Mouse (Mus musculus) forebrain, embryonic 16.5 days (tissue): ENCODE results near the gene Wdr19. TPM values are rescaled to one million over a fixed set of nuclear protein-coding genes. Genes with fewer than 3 reads are reported as not detected.
A peak's percentile ranks its signal among the peaks of the same experiment; 100 is the strongest.

Experiments used
- ATAC-seq: fragments of 200-750 bp; cut with Nextera tagmentation; 2 replicates; pipeline ENCODE4 v1.8.0; 2017; ENCODE audit warnings: mild to moderate bottlenecking, moderate library complexity
- H3K27ac ChIP-seq: fragments of 300-500 bp; sonication (generic); 2 replicates; pipeline ENCODE4 v1.5.1; 2014; ENCODE audit warnings: low read length, control low read depth
- H3K27me3 ChIP-seq: fragments of 300-500 bp; sonication (generic); replicated peaks from 2 replicates; pipeline ENCODE4 v1.6.1; 2014; ENCODE audit warnings: low read length; ENCODE audit not compliant: control insufficient read depth, insufficient read depth
- H3K36me3 ChIP-seq: fragments of 300-500 bp; sonication (generic); 2 replicates; pipeline ENCODE4 v1.6.1; 2014; ENCODE audit not compliant: control insufficient read depth, insufficient read depth
- H3K4me1 ChIP-seq: fragments of 300-500 bp; sonication (generic); replicated peaks from 2 replicates; pipeline ENCODE4 v1.6.1; 2014; ENCODE audit warnings: low read length; ENCODE audit not compliant: control insufficient read depth, insufficient read depth
- H3K4me2 ChIP-seq: fragments of 300-500 bp; sonication (generic); 2 replicates; pipeline ENCODE4 v1.6.1; 2014; ENCODE audit warnings: mild to moderate bottlenecking, low read length, control low read depth
- H3K4me3 ChIP-seq: fragments of 300-500 bp; sonication (generic); replicated peaks from 2 replicates; pipeline ENCODE4 v1.5.1; 2014; ENCODE audit warnings: mild to moderate bottlenecking, low read length, control low read depth
- H3K9ac ChIP-seq: fragments of 300-500 bp; sonication (generic); replicated peaks from 2 replicates; pipeline ENCODE4 v1.6.1; 2014; ENCODE audit warnings: low read depth, low read length, control low read depth
- H3K9me3 ChIP-seq: fragments of 300-500 bp; sonication (generic); 2 replicates; pipeline ENCODE4 v1.6.1; 2016; ENCODE audit warnings: low read length; ENCODE audit not compliant: control insufficient read depth
- WGBS: fragments of 180-500 bp; shearing (Covaris S2); extraction: QIAGEN DNeasy Blood & Tissue Kit; methylation state at CpG from one replicate; pipeline ENCODE4 v1.1.7; 2014; 5-methylcytosine and 5-hydroxymethylcytosine counted together
- polyA plus RNA-seq: library from polyadenylated mRNA; unstranded; fragments of >200 nt; fragmentation: Nextera tagmentation; extraction: Ambion mirVana; gene quantifications from 2 replicates; pipeline ENCODE4 v1.2.1, GENCODE M21; 2015

The Wdr19 gene
- polyA plus RNA-seq, 1 experiment from 2014 or later, result 13.6 TPM

DNA sequence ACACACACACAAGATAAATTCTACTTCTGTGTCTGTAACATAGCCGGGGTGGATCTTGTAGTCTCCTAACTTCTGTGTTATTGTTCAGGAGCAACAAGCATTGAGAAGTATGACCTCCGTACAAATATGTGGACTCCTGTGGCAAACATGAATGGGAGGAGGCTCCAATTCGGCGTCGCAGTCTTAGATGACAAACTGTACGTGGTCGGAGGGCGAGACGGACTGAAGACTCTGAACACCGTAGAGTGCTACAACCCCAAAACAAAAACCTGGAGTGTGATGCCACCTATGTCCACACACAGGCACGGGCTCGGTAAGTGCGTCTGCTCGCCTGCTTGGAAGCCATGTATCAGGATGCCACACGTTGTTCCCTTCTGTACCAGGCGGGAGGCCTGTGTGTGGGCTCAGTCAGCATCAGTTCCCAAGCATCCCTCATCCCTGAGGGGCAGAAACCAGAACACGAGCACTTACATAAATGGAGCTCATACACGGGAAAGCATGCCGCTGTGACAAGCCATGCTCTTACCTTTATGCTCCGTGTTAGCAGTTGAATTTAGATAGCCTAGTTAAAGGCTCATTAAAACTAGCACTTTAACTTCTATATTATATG lies 40.7 kb upstream of the Wdr19 start:
- Histone ChIP-seq H3K4me1 (no peaks in the 10 kb centered on the region), H3K27me3 (no peaks in the 10 kb centered on the region), H3K4me2 (no peak overlapping the region), H3K36me3 (peaks cover 15% of the 10 kb centered on the region), H3K9ac (no peak overlapping the region), H3K27ac (no peak overlapping the region), H3K9me3 (no peaks in the 10 kb centered on the region), H3K4me3 (no peak overlapping the region)
- 87% methylated on average over 20 of the region's 20 CpGs for WGBS
- 0 out of 2 replicates have a peak, but pooled peaks have one; percentile 5 for ATAC-seq

GRCm38 (mm10) chr5:65163001-65163400 lies 36.5 kb upstream of the Wdr19 start:
- no peaks in the 10 kb centered on the region for H3K27me3 ChIP-seq
- H3K4me1 ChIP-seq, result no peaks in the 10 kb centered on the region
- H3K36me3 ChIP-seq, result peaks cover 22% of the 10 kb centered on the region
- no peak for ATAC-seq
- H3K27ac ChIP-seq, result no peak overlapping the region
- H3K9ac ChIP-seq, result no peak overlapping the region
- no peaks in the 10 kb centered on the region for H3K9me3 ChIP-seq
- 90% methylated on average over 5 of the region's 5 CpGs for WGBS
- no peak overlapping the region for H3K4me2 ChIP-seq
- no peak overlapping the region for H3K4me3 ChIP-seq

GRCm38 (mm10) chr5:65163489-65164092 lies 35.9 kb upstream of the Wdr19 start:
- 91% methylated on average over 17 of the region's 17 CpGs for WGBS
- H3K9me3 ChIP-seq, result no peaks in the 10 kb centered on the region
- no peak overlapping the region for H3K9ac ChIP-seq
- H3K36me3 ChIP-seq, result peaks cover 22% of the 10 kb centered on the region
- H3K4me1 ChIP-seq, result no peaks in the 10 kb centered on the region
- H3K27ac ChIP-seq, result no peak overlapping the region
- no peak for ATAC-seq
- no peak overlapping the region for H3K4me3 ChIP-seq
- H3K4me2 ChIP-seq, result no peak overlapping the region
- H3K27me3 ChIP-seq, result no peaks in the 10 kb centered on the region

DNA sequence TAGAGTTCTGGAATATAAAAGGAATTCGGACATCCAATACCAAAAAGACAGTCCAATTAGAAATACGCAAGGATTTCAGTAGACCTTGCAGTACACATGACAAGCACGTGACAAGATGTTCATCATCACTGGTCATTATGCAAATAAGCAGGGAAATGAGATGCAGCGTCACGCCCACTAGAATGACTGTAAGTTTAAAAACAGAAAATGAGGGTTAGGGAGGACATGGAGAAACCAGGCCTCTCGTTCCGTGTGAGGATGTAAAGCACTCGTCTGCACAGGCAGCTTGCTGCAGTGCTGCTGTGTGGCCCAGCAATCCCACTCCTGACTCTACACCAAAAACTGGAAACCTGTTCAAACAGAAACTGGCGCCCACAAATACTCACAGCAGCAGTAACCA lies 29.3 kb upstream of the Wdr19 start:
- WGBS, result 59% methylated on average over 9 of the region's 9 CpGs
- Histone ChIP-seq H3K4me2 (no peak overlapping the region), H3K9ac (no peak overlapping the region), H3K36me3 (peaks cover 5% of the 10 kb centered on the region; the same call in 1 of the 2 replicates), H3K4me3 (no peak overlapping the region), H3K4me1 (peaks cover 7% of the 10 kb centered on the region), H3K27me3 (no peaks in the 10 kb centered on the region), H3K9me3 (no peaks in the 10 kb centered on the region), H3K27ac (no peak overlapping the region)
- 0 out of 2 replicates have a peak, but pooled peaks have one; percentile 11 for ATAC-seq

DNA sequence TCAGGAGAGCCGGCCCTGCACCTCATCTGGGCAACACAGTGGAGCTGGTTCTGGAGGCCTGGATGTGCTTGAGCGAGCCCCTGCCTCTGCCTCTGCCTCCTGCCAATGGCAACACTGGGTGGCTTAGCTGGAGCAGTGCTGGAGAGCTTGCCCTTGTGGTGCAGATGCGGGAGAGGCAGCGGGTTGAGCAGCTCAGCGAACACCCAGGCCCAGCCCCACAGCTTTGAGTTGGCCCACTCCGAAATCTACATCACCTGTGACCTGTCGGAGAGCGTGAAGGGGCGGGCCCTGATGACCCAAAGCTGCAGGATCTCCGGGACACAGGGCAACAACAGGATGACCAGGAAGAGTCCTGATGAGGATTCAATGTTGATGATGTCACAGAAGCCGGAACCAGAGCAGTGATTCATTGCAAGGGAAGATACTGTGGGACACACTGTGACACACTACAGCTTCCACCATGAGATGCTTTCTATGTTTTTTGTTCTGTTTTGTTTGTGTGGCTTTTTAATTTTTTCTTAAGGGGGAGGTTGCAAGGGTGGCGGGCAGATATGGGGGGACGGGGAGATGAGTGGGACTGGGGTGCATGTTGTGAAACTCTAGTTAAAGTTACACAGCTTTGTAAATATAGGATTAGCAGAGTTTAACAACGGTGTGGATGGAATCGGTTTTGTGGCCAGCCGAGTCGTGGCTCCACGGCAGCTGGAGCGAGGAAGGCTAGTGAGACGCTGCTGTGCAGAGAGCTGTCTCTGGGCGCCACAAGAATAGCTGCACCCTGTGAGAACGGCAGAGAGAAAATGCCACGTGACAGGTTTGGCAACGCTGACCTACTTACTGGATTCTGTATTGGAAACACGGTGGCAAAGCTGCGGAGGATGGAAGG lies 24.2 kb upstream of the Wdr19 start:
- H3K27me3 ChIP-seq, result no peaks in the 10 kb centered on the region
- H3K4me3 ChIP-seq, result peak overlapping the region; percentile 28
- 53% methylated on average over 26 of the region's 26 CpGs for WGBS
- peak overlapping the region; percentile 48 for H3K9ac ChIP-seq
- H3K36me3 ChIP-seq, result no peaks in the 10 kb centered on the region
- H3K4me1 ChIP-seq, result peaks cover 19% of the 10 kb centered on the region
- peak overlapping the region; percentile 50; the same call in 1 of the 2 replicates for H3K27ac ChIP-seq
- H3K9me3 ChIP-seq, result no peaks in the 10 kb centered on the region
- peak overlapping the region; percentile 54 for H3K4me2 ChIP-seq
- ATAC-seq, result peak; percentile 88

DNA sequence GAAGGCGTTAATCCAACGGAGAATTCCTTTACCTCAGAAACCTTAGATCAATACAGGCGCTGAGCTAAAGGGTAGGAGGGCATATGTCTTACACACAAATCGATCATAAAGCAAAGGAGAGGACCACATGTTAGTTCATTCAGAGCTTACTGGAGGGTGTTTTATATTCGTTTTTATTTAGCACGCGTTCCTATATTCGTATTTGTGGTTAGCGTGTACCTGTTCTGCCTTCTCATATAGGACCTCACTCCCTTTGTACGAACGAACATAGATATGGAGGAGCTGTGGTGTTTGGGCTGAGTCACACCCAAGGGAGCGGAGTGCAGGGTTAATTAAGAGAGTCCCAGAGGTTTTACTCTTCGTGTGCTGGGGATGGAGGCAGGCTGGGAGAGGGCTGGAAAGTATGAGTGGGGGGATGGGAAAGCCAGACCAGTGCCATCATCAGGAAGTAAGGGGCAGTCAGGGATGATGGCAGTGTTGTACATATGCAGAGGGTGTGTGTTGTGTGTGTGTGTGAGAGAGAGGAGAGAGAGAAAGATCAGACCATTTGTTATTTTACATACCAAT lies 23.5 kb upstream of the Wdr19 start:
- Histone ChIP-seq H3K9me3 (no peaks in the 10 kb centered on the region), H3K36me3 (no peaks in the 10 kb centered on the region), H3K27ac (peak overlapping the region; percentile 50; the same call in 1 of the 2 replicates), H3K4me1 (peaks cover 18% of the 10 kb centered on the region), H3K4me2 (peak overlapping the region; percentile 54), H3K9ac (peak overlapping the region; percentile 48), H3K4me3 (peak overlapping the region; percentile 28), H3K27me3 (no peaks in the 10 kb centered on the region)
- peak; percentile 43 for ATAC-seq
- 50% methylated on average over 13 of the region's 13 CpGs for whole genome bisulfite sequencing

GRCm38 (mm10) chr5:65177026-65177514 lies 22.4 kb upstream of the Wdr19 start:
- no peak overlapping the region for H3K4me3 ChIP-seq
- WGBS, result 24% methylated on average over 11 of the region's 11 CpGs
- no peaks in the 10 kb centered on the region for H3K36me3 ChIP-seq
- H3K9me3 ChIP-seq, result no peaks in the 10 kb centered on the region
- no peak overlapping the region for H3K9ac ChIP-seq
- H3K4me1 ChIP-seq, result peaks cover 27% of the 10 kb centered on the region
- ATAC-seq, result 0 out of 2 replicates have a peak, but pooled peaks have one; percentile 30
- H3K4me2 ChIP-seq, result no peak overlapping the region
- no peaks in the 10 kb centered on the region for H3K27me3 ChIP-seq
- no peak overlapping the region for H3K27ac ChIP-seq

DNA sequence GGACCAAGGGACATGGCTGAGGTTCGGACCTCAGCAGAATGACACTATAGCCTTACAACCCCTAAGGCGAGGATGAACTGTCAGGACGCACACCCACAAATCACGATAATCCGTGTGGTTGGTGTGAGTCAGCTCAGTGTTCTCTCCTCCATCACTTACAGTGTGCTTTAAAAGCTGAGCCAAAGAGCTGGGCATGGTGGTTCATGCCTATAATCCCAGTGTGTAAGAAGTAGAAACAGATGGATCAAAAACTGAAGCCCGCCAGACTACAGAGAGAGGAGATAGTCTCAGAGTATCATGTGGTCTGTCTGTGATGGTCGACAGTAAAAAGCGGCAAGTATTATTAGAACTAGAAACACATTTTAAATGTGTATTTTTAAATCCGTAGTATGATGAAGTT lies 21.0 kb upstream of the Wdr19 start:
- Histone ChIP-seq H3K4me2 (no peak overlapping the region), H3K4me1 (peaks cover 27% of the 10 kb centered on the region), H3K27ac (no peak overlapping the region), H3K36me3 (no peaks in the 10 kb centered on the region), H3K9me3 (no peaks in the 10 kb centered on the region), H3K4me3 (no peak overlapping the region), H3K9ac (no peak overlapping the region), H3K27me3 (no peaks in the 10 kb centered on the region)
- 90% methylated on average over 9 of the region's 9 CpGs for WGBS
- no peak for ATAC-seq
